Mouse (Mus musculus): ENCODE data around the gene Slc35f4.

DNA sequence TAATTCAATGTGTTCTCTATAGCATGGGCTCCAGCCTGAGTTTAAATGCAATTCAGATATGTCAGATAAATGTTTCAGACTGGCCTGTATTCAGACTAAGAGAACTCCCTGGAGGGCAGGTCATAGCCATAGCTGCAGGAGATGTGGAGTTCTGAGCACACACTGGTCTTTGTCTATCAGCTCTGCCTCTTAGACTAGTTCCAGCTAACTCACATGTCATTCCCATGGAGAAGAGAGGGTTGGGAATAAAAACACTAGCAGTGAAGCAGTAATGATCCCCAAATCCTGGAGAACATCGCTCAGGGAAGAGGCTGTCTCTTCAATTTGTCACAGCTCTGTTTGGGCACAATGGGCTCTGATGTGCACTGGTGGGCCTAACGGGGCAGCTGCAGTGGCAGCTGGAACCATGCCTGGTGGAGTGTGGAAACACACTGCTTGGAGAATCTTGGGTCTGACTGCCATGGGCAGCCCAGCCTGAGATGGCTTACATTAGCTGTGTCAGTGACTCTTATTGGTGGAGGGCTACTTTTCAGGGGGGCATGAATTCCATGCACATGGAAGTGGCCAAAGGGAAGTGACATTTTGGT lies 223.5 kb downstream of the Slc35f4 start:
- TF ChIP-seq CTCF (IDR thresholded peaks at IDR 0.05; ENCODE audit: low read depth, low read length) (no peak), EP300 (IDR thresholded peaks at IDR 0.05; ENCODE audit: insufficient read depth, low read depth, low read length) (no peak), POLR2A (IDR thresholded peaks at IDR 0.05; ENCODE audit: insufficient read depth, low read length) (no peak)

All from ES-Bruce4 (cell line).